Mouse (Mus musculus) thymus, adult 2 months (tissue): ENCODE data around the gene Gm28048.

Experiments used
- CTCF ChIP-seq: fragments of 200-500 bp; IDR thresholded peaks from 2 replicates; pipeline ENCODE4 v1.5.1; 2012; ENCODE audit warnings: mild to moderate bottlenecking, control low read depth, low read length, moderate library complexity, borderline replicate concordance; ENCODE audit not compliant: control insufficient read depth, poor library complexity, insufficient read depth; ENCODE audit errors: extremely low read depth
- POLR2A ChIP-seq: fragments of 200-500 bp; IDR thresholded peaks from 2 replicates; pipeline ENCODE4 v1.6.1; 2012; ENCODE audit warnings: mild to moderate bottlenecking, low read length, control low read depth, moderate library complexity; ENCODE audit not compliant: control insufficient read depth, poor library complexity, insufficient read depth; ENCODE audit errors: extremely low read depth

- no peak for TF ChIP-seq POLR2A
- TF ChIP-seq CTCF, result no peak
These were observed 8.3 kb downstream of the Gm28048 start for GRCm38 (mm10) chr11:22973599-22973998.
